Comparison of ENCODE assay signal across 8 mouse cellular contexts in the genomic region with DNA sequence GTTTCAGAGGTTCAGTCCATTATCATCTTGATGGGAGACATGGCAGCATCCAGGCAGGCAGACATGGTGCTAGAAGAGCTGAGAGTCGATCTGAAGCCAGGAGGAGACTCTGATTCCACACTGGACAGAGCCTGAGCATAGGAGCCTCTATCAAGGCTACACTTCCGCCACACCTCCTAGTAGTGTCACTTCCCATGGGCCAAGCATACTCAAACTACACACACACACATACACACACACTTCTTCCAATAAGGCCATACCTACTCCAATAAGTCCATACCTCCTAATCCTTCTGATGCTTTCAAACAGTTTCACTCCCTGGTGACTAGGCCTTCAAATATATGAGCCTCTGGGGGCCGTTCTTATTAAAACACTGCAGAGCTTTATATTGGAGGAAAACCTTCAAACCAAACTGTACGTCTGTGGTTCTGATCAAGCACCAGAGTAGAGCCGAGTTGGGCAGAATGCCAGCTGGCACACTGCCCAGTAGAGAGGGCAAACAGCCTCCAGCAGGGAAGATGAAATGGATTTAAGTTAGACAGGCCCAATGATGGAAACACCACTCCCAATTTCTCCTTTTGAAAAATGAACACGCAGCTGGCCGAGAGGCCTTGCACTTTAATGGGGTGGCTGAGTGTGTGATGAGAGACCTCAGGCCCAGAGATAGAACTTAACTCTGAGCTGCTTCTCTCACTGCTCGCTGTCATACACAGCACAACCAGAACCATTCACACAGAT. TPM values are rescaled to one million over a fixed set of nuclear protein-coding genes. Genes with fewer than 3 reads are reported as not detected.
DNase-seq lines count a peak whose midpoint lies in the region; ATAC-seq and TF ChIP-seq lines count a peak whose summit lies in the region.

No protein-coding gene starts in this region.

- no peak for TF ChIP-seq CTCF in liver, adult 2 months (IDR thresholded peaks at IDR 0.05; ENCODE audit: low read depth, low read length)

- no peak overlapping the region for H3K27ac ChIP-seq in liver, adult 2 months (replicated peaks; ENCODE audit: insufficient read depth, low read depth, low read length)
- H3K27ac ChIP-seq in liver, embryonic 12.5 days = no peak overlapping the region
- H3K27ac ChIP-seq in forebrain, embryonic 13.5 days = peak overlapping the region; percentile 20
- 0 out of 2 replicates have a peak overlapping the region, but pooled peaks have one; percentile 13 for H3K27ac ChIP-seq in hindbrain, embryonic 13.5 days
- H3K27ac ChIP-seq in stomach, embryonic 16.5 days (ENCODE audit: low read length) = 0 out of 2 replicates have a peak overlapping the region, but pooled peaks have one; percentile 1

- peak; percentile 6 for DNase-seq in liver, adult 2 months (ENCODE audit: extremely low read depth, low read depth, low spot score)
- DNase-seq in layer of hippocampus, adult 8-10 months (ENCODE audit: low spot score in 2 of 2) = peak; percentile 46 to 67
- DNase-seq in lung, postnatal 36 days = peak; percentile 84
- DNase-seq in thymus, postnatal 36 days = no peak

- H3K4me2 ChIP-seq in liver, embryonic 12.5 days = no peak overlapping the region
- H3K4me2 ChIP-seq in forebrain, embryonic 13.5 days = no peak overlapping the region
- no peak overlapping the region for H3K4me2 ChIP-seq in hindbrain, embryonic 13.5 days
- H3K4me2 ChIP-seq in stomach, embryonic 16.5 days (ENCODE audit: low read depth, low read length) = no peak overlapping the region

- H3K79me2 ChIP-seq in liver, adult 2 months (ENCODE audit: control insufficient read depth, insufficient read depth, low read length) = no peaks in the 10 kb centered on the region

- no peaks in the 10 kb centered on the region for H3K27me3 ChIP-seq in liver, adult 2 months (ENCODE audit: control insufficient read depth, insufficient read depth, low read length)
- no peaks in the 10 kb centered on the region for H3K27me3 ChIP-seq in liver, embryonic 12.5 days (replicated peaks)
- H3K27me3 ChIP-seq in forebrain, embryonic 13.5 days = no peaks in the 10 kb centered on the region
- no peaks in the 10 kb centered on the region for H3K27me3 ChIP-seq in hindbrain, embryonic 13.5 days
- H3K27me3 ChIP-seq in stomach, embryonic 16.5 days (ENCODE audit: control insufficient read depth, insufficient read depth, low read length) = no peaks in the 10 kb centered on the region

- H3K9ac ChIP-seq in liver, adult 2 months (ENCODE audit: low read depth, low read length) = no peak overlapping the region
- no peak overlapping the region for H3K9ac ChIP-seq in liver, embryonic 12.5 days
- H3K9ac ChIP-seq in forebrain, embryonic 13.5 days = no peak overlapping the region
- no peak overlapping the region for H3K9ac ChIP-seq in hindbrain, embryonic 13.5 days
- H3K9ac ChIP-seq in stomach, embryonic 16.5 days (ENCODE audit: low read length) = no peak overlapping the region

- H3K36me3 ChIP-seq in liver, adult 2 months (ENCODE audit: control insufficient read depth, insufficient read depth, low read length) = no peaks in the 10 kb centered on the region
- no peaks in the 10 kb centered on the region for H3K36me3 ChIP-seq in liver, embryonic 12.5 days
- no peaks in the 10 kb centered on the region for H3K36me3 ChIP-seq in forebrain, embryonic 13.5 days (ENCODE audit: poor library complexity, severe bottlenecking)
- H3K36me3 ChIP-seq in hindbrain, embryonic 13.5 days = no peaks in the 10 kb centered on the region
- H3K36me3 ChIP-seq in stomach, embryonic 16.5 days (ENCODE audit: control insufficient read depth, insufficient read depth, low read length) = no peaks in the 10 kb centered on the region

- 61% methylated on average over 8 of the region's 8 CpGs for WGBS in liver, adult 2 months
- 61% methylated on average over 8 of the region's 8 CpGs for WGBS in liver, embryonic 12.5 days (ENCODE audit: insufficient replicate concordance)
- WGBS in forebrain, embryonic 13.5 days = 45% methylated on average over 8 of the region's 8 CpGs
- WGBS in hindbrain, embryonic 13.5 days = 52% methylated on average over 8 of the region's 8 CpGs
- WGBS in stomach, embryonic 16.5 days = 33% methylated on average over 8 of the region's 8 CpGs

- H3K9me3 ChIP-seq in liver, embryonic 12.5 days (replicated peaks) = no peaks in the 10 kb centered on the region
- H3K9me3 ChIP-seq in forebrain, embryonic 13.5 days (replicated peaks) = no peaks in the 10 kb centered on the region
- no peaks in the 10 kb centered on the region for H3K9me3 ChIP-seq in hindbrain, embryonic 13.5 days
- H3K9me3 ChIP-seq in stomach, embryonic 16.5 days (replicated peaks; ENCODE audit: control insufficient read depth, low read length) = no peaks in the 10 kb centered on the region

- no peak overlapping the region for H3K4me3 ChIP-seq in liver, adult 2 months (ENCODE audit: insufficient read depth, low read depth, low read length)
- no peak overlapping the region for H3K4me3 ChIP-seq in liver, embryonic 12.5 days
- no peak overlapping the region for H3K4me3 ChIP-seq in forebrain, embryonic 13.5 days
- no peak overlapping the region for H3K4me3 ChIP-seq in hindbrain, embryonic 13.5 days
- H3K4me3 ChIP-seq in stomach, embryonic 16.5 days (replicated peaks; ENCODE audit: low read length) = no peak overlapping the region

- H3K4me1 ChIP-seq in liver, adult 2 months (ENCODE audit: control insufficient read depth, insufficient read depth, low read length) = no peaks in the 10 kb centered on the region
- H3K4me1 ChIP-seq in liver, embryonic 12.5 days = 0 out of 2 replicates have a peak, but pooled peaks cover 2% of the 10 kb centered on the region
- H3K4me1 ChIP-seq in forebrain, embryonic 13.5 days = peaks cover 26% of the 10 kb centered on the region
- peaks cover 27% of the 10 kb centered on the region for H3K4me1 ChIP-seq in hindbrain, embryonic 13.5 days (replicated peaks)
- H3K4me1 ChIP-seq in stomach, embryonic 16.5 days (ENCODE audit: control insufficient read depth, insufficient read depth, low read length) = peaks cover 9% of the 10 kb centered on the region; the same call in 1 of the 2 replicates

- no peak for TF ChIP-seq POLR2A in liver, adult 2 months (IDR thresholded peaks at IDR 0.05; ENCODE audit: extremely low read depth, insufficient read depth, low read length)

- no peak for ATAC-seq in liver, embryonic 12.5 days
- ATAC-seq in forebrain, embryonic 13.5 days = peak; percentile 86
- ATAC-seq in hindbrain, embryonic 13.5 days (ENCODE audit: low FRiP score) = peak; percentile 65
- peak; percentile 73; the same call in 1 of the 2 replicates for ATAC-seq in stomach, embryonic 16.5 days (ENCODE audit: insufficient read depth, low FRiP score)

RNA-seq across cellular contexts. Expression of gene Iyd, which starts 32.4 kb away (rescaled TPM):
- total RNA-seq in liver, adult 2 months (2014; rRNA removed) = 96.9 and 112 TPM in 2 replicates
- 47.7 and 49.9 TPM in 2 replicates for polyA plus RNA-seq in liver, adult 2 months (2012; rRNA removed)
- polyA plus RNA-seq in liver, embryonic 12.5 days (2016; fragmentation: Nextera tagmentation; extraction: Ambion mirVana) = 3.7 and 3.9 TPM in 2 replicates
- 0.24 and 0.37 TPM in 2 replicates for polyA plus RNA-seq in forebrain, embryonic 13.5 days (2015; fragmentation: Nextera tagmentation; extraction: Ambion mirVana)
- polyA plus RNA-seq in hindbrain, embryonic 13.5 days (2015; fragmentation: Nextera tagmentation; extraction: Ambion mirVana) = 0.21 and 0.61 TPM in 2 replicates
- total RNA-seq in layer of hippocampus, adult 8-10 months (2022) = 1 to 10 TPM; 3.2 to 5.5 (median 4.3) TPM
- 14.3 and 15.9 TPM in 2 replicates for polyA plus RNA-seq in stomach, embryonic 16.5 days (2015; fragmentation: Nextera tagmentation; extraction: Ambion mirVana)

Comparison
In these comparisons a context has a peak if more than half of its experiments do, and no peak if none do; other contexts are left out.
1. DNase-seq: peak in liver, adult 2 months (single experiment), layer of hippocampus, adult 8-10 months (2 of 2) and lung, postnatal 36 days (single experiment); none in thymus, postnatal 36 days (0 of 2).
2. H3K27ac ChIP-seq: peak in forebrain, embryonic 13.5 days (single experiment), hindbrain, embryonic 13.5 days (single experiment) and stomach, embryonic 16.5 days (single experiment); none in liver, adult 2 months (single experiment) and liver, embryonic 12.5 days (single experiment).